In the genomic region with DNA sequence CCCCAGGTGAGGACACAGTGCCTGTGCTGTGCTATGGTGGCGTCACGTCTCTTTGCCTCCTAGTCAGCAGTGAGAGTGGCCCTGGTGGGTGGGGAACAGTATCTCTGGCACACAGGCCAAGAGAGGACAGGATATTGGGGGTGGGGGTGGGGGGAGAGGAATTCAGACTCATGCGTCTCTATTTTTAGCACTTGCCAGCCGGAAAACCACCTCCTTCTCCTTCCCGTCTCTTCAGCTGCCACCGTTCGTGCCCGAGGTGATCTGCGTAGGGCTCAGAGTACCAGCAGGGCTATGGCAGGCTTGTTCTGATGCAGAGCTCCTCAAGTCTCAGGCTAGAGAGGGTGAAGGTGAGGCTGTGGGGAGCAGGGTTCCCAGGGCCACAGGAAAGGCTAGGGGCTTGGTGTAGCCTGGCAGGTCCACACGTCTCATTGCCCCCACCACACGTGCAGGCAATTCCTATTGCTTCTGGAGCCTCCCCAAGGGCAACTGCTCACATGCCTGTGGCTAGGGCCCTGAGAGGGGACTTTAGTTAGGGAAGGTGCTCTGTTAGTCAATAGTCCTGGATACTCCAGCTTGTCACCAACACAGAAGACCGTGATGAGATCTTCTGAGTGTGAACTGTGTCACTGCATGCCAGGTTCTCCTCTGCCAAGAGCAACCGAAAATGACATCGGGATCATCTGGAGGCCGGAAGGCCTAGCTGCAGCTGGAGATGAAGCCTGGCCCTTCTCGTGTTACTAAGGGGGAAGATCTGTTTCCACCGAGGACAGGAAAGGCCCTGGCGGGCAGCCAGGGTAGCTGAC, we compare ENCODE assay signal across 8 mouse cellular contexts. TPM values are rescaled to one million over a fixed set of nuclear protein-coding genes. Genes with fewer than 3 reads are reported as not detected.
DNase-seq lines count a peak whose midpoint lies in the region; ATAC-seq lines count a peak whose summit lies in the region.

A gene (plus strand): TSS at position 230 of the 803 bp plus-strand sequence.

- H3K4me3 ChIP-seq in heart, embryonic 11.5 days (ENCODE audit: low read depth, low read length) = no peak within 1 kb of the TSS
- H3K4me3 ChIP-seq in kidney, embryonic 16.5 days (ENCODE audit: low read length) = no peak within 1 kb of the TSS
- H3K4me3 ChIP-seq in liver, embryonic 16.5 days (ENCODE audit: low read depth, low read length) = peak within 1 kb of the TSS; percentile 5; the same call in 1 of the 2 replicates

- no peaks in the 10 kb centered on the region for H3K27me3 ChIP-seq in heart, embryonic 11.5 days (ENCODE audit: control insufficient read depth, insufficient read depth, low read length)
- no peaks in the 10 kb centered on the region for H3K27me3 ChIP-seq in kidney, embryonic 16.5 days (ENCODE audit: insufficient read depth, low read length)
- no peaks in the 10 kb centered on the region for H3K27me3 ChIP-seq in liver, embryonic 16.5 days (ENCODE audit: control insufficient read depth, insufficient read depth, low read depth, low read length)

- no peaks in the 10 kb centered on the region for H3K9me3 ChIP-seq in heart, embryonic 11.5 days (replicated peaks; ENCODE audit: control insufficient read depth, low read length)
- H3K9me3 ChIP-seq in kidney, embryonic 16.5 days (ENCODE audit: low read length) = no peaks in the 10 kb centered on the region
- H3K9me3 ChIP-seq in liver, embryonic 16.5 days (replicated peaks; ENCODE audit: control insufficient read depth, low read length) = no peaks in the 10 kb centered on the region

- peak within 1 kb of the TSS; percentile 22 for H3K4me2 ChIP-seq in heart, embryonic 11.5 days
- peak within 1 kb of the TSS; percentile 22; the same call in 1 of the 2 replicates for H3K4me2 ChIP-seq in kidney, embryonic 16.5 days (replicated peaks; ENCODE audit: low read depth, low read length)
- peak within 1 kb of the TSS; percentile 96 for H3K4me2 ChIP-seq in liver, embryonic 16.5 days (ENCODE audit: low read depth, low read length)

- peak within 1 kb of the TSS; percentile 85 for H3K27ac ChIP-seq in heart, embryonic 11.5 days (ENCODE audit: low read depth, low read length)
- H3K27ac ChIP-seq in kidney, embryonic 16.5 days (ENCODE audit: low read length) = peak within 1 kb of the TSS; percentile 94
- H3K27ac ChIP-seq in liver, embryonic 16.5 days (ENCODE audit: low read length) = peak within 1 kb of the TSS; percentile 100

- 20% methylated on average over 18 of the region's 18 CpGs for WGBS in heart, embryonic 11.5 days (ENCODE audit: insufficient replicate concordance)
- 40% methylated on average over 18 of the region's 18 CpGs for WGBS in kidney, embryonic 16.5 days
- 23% methylated on average over 18 of the region's 18 CpGs for WGBS in liver, embryonic 16.5 days (ENCODE audit: insufficient replicate concordance)

- DNase-seq in right cerebral cortex, postnatal 14 days = peak; percentile 60
- DNase-seq in right cerebral cortex, adult 18-20 months = no peak
- peak; percentile 31 to 44 for DNase-seq in adrenal gland, postnatal 4 days (ENCODE audit: low spot score in 2 of 2)
- DNase-seq in thymus, postnatal 0 days (ENCODE audit: low spot score) = peak; percentile 44
- no peak for DNase-seq in urinary bladder, postnatal 25 days (ENCODE audit: low spot score)

- H3K9ac ChIP-seq in heart, embryonic 11.5 days (ENCODE audit: low read depth, low read length) = peak within 1 kb of the TSS; percentile 44; the same call in 1 of the 2 replicates
- peak within 1 kb of the TSS; percentile 0; the same call in 1 of the 2 replicates for H3K9ac ChIP-seq in kidney, embryonic 16.5 days (replicated peaks; ENCODE audit: low read length)
- peak within 1 kb of the TSS; percentile 54 for H3K9ac ChIP-seq in liver, embryonic 16.5 days (ENCODE audit: low read depth, low read length)

- no peak for ATAC-seq in heart, embryonic 11.5 days (replicated peaks; ENCODE audit: insufficient number of reproducible peaks, low FRiP score, low TSS enrichment)
- no peak for ATAC-seq in kidney, embryonic 16.5 days (ENCODE audit: low FRiP score, low TSS enrichment)
- ATAC-seq in liver, embryonic 16.5 days (ENCODE audit: low read depth) = peak; percentile 12

- peaks cover 60% of the 10 kb centered on the region for H3K4me1 ChIP-seq in heart, embryonic 11.5 days (ENCODE audit: control insufficient read depth, insufficient read depth, low read length)
- peaks cover 66% of the 10 kb centered on the region for H3K4me1 ChIP-seq in kidney, embryonic 16.5 days (ENCODE audit: insufficient read depth, low read length)
- H3K4me1 ChIP-seq in liver, embryonic 16.5 days (ENCODE audit: control insufficient read depth, low read depth, low read length) = peaks cover 75% of the 10 kb centered on the region

- no peaks in the 10 kb centered on the region for H3K36me3 ChIP-seq in heart, embryonic 11.5 days (ENCODE audit: control insufficient read depth, insufficient read depth, low read length)
- no peaks in the 10 kb centered on the region for H3K36me3 ChIP-seq in kidney, embryonic 16.5 days (ENCODE audit: insufficient read depth, low read length)
- no peaks in the 10 kb centered on the region for H3K36me3 ChIP-seq in liver, embryonic 16.5 days (ENCODE audit: control insufficient read depth, insufficient read depth)

RNA-seq across cellular contexts. Expression of the gene that starts here (rescaled TPM):
- 10 to 100 TPM; 10.4 to 10.7 TPM for total RNA-seq in adrenal gland, postnatal 4 days (2021)
- polyA plus RNA-seq in heart, embryonic 11.5 days (2014; fragmentation: Nextera tagmentation; extraction: Ambion mirVana) = 7.2 and 7.5 TPM in 2 replicates
- 6.6 and 6.7 TPM in 2 replicates for polyA plus RNA-seq in kidney, embryonic 16.5 days (2015; fragmentation: Nextera tagmentation; extraction: Ambion mirVana)
- 20.6 and 24.1 TPM in 2 replicates for polyA plus RNA-seq in liver, embryonic 16.5 days (2015; fragmentation: Nextera tagmentation; extraction: Ambion mirVana)
- 5.5 and 7.4 TPM in 2 replicates for polyA plus RNA-seq in thymus, postnatal 0 days (2015; fragmentation: Nextera tagmentation; extraction: Ambion mirVana)

Comparison
In these comparisons a context has a peak if more than half of its experiments do, and no peak if none do; other contexts are left out.
1. DNase-seq: peak in right cerebral cortex, postnatal 14 days (single experiment), adrenal gland, postnatal 4 days (2 of 2) and thymus, postnatal 0 days (single experiment); none in right cerebral cortex, adult 18-20 months (single experiment) and urinary bladder, postnatal 25 days (single experiment).
2. H3K4me2 ChIP-seq: peak in every context shown above with its lines; median percentile 96 in liver, embryonic 16.5 days; 22 in heart, embryonic 11.5 days; 22 in kidney, embryonic 16.5 days.
3. H3K9ac ChIP-seq: peak in every context shown above with its lines; median percentile 54 in liver, embryonic 16.5 days; 44 in heart, embryonic 11.5 days; 0 in kidney, embryonic 16.5 days.
4. Peak in every context shown above with its lines, with median percentiles within 50 percentile points of each other: H3K27ac ChIP-seq.